Mouse (Mus musculus) neural tube, embryonic 14.5 days (tissue): Measurements from ENCODE around the gene Ap2a2. TPM values are rescaled to one million over a fixed set of nuclear protein-coding genes. Genes with fewer than 3 reads are reported as not detected.

Source experiments
- ATAC-seq: fragments of 200-750 bp; cut with Nextera tagmentation; 2 replicates; pipeline ENCODE4 v1.8.0; 2017; ENCODE audit warnings: low read depth, mild to moderate bottlenecking, moderate TSS enrichment, moderate library complexity
- H3K27ac ChIP-seq: fragments of 300-500 bp; sonication (generic); 2 replicates; pipeline ENCODE4 v1.5.1; 2014; ENCODE audit warnings: low read depth, mild to moderate bottlenecking, control low read depth, low read length, moderate library complexity, mixed read lengths
- H3K27me3 ChIP-seq: fragments of 300-500 bp; sonication (generic); 2 replicates; pipeline ENCODE4 v1.6.1; 2014; ENCODE audit warnings: low read length; ENCODE audit not compliant: control insufficient read depth, insufficient read depth
- H3K36me3 ChIP-seq: fragments of 300-500 bp; sonication (generic); 2 replicates; pipeline ENCODE4 v1.6.1; 2014; ENCODE audit warnings: low read length, mixed read lengths; ENCODE audit not compliant: control insufficient read depth, insufficient read depth
- H3K4me1 ChIP-seq: fragments of 300-500 bp; sonication (generic); 2 replicates; pipeline ENCODE4 v1.6.1; 2014; ENCODE audit warnings: low read length; ENCODE audit not compliant: control insufficient read depth, insufficient read depth
- H3K4me2 ChIP-seq: fragments of 300-500 bp; sonication (generic); 2 replicates; pipeline ENCODE4 v1.6.1; 2014; ENCODE audit warnings: mild to moderate bottlenecking, low read depth, low read length, control low read depth
- H3K4me3 ChIP-seq: fragments of 300-500 bp; sonication (generic); 2 replicates; pipeline ENCODE4 v1.5.1; 2014; ENCODE audit warnings: low read depth, low read length, control low read depth, mixed read lengths
- H3K9ac ChIP-seq: fragments of 300-500 bp; sonication (generic); replicated peaks from 2 replicates; pipeline ENCODE4 v1.6.1; 2014; ENCODE audit warnings: low read depth, mild to moderate bottlenecking, control low read depth, low read length, mixed read lengths
- H3K9me3 ChIP-seq: fragments of 300-500 bp; sonication (generic); 2 replicates; pipeline ENCODE4 v1.6.1; 2016; ENCODE audit warnings: low read length; ENCODE audit not compliant: control insufficient read depth
- WGBS: fragments of 180-500 bp; shearing (Covaris S2); extraction: QIAGEN DNeasy Blood & Tissue Kit; methylation state at CpG from one replicate; pipeline ENCODE4 v1.1.7; 2014; 5-methylcytosine and 5-hydroxymethylcytosine counted together
- polyA plus RNA-seq: library from polyadenylated mRNA; unstranded; fragments of >200 nt; fragmentation: Nextera tagmentation; extraction: Ambion mirVana; gene quantifications from 2 replicates; pipeline ENCODE4 v1.2.1, GENCODE M21; 2014

Ap2a2 gene
- polyA plus RNA-seq, 1 experiment from 2014 or later = 98.5 TPM

DNA sequence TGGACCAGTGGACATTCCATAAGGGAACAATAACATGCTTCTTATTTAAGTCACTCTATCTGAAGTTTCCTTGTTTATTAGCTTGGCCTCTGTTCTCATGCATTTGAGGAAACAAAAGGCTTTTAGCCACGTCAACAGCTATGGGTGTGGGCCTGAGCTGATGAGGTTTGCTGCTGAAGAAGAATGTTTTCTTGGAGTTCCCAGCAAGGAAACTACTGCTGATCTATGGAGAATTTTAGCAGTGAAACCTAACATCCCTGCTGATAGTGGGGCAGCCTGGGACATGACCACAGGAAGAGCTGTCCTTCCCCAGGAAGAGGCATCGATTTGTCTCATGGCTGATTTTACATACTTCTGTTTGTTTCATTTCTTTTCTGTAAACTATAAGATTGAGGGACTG lies 11.5 kb upstream of the Ap2a2 start:
- no peak overlapping the region for H3K4me3 ChIP-seq
- ATAC-seq = no peak
- WGBS = 82% methylated on average over 2 of the region's 2 CpGs
- no peaks in the 10 kb centered on the region for H3K36me3 ChIP-seq
- no peaks in the 10 kb centered on the region for H3K9me3 ChIP-seq
- no peak overlapping the region for H3K4me2 ChIP-seq
- H3K4me1 ChIP-seq = no peaks in the 10 kb centered on the region
- H3K9ac ChIP-seq = no peak overlapping the region
- H3K27ac ChIP-seq = no peak overlapping the region
- no peaks in the 10 kb centered on the region for H3K27me3 ChIP-seq

- Histone ChIP-seq H3K9ac (no peak overlapping the region), H3K4me1 (peaks cover 3% of the 10 kb centered on the region)
- 73% methylated on average over 4 of the region's 4 CpGs for WGBS
Measured at GRCm38 (mm10) chr7:141558329-141558776, 3.6 kb upstream of the Ap2a2 start.

GRCm38 (mm10) chr7:141558946-141559345 lies 3.0 kb upstream of the Ap2a2 start:
- H3K4me2 ChIP-seq = no peak overlapping the region
- H3K36me3 ChIP-seq = no peaks in the 10 kb centered on the region
- no peak overlapping the region for H3K27ac ChIP-seq
- no peak for ATAC-seq
- H3K4me1 ChIP-seq = peaks cover 8% of the 10 kb centered on the region
- H3K9ac ChIP-seq = no peak overlapping the region
- H3K4me3 ChIP-seq = no peak overlapping the region
- H3K27me3 ChIP-seq = no peaks in the 10 kb centered on the region; the same call in 1 of the 2 replicates
- no peaks in the 10 kb centered on the region for H3K9me3 ChIP-seq

More at GRCm38 (mm10) chr7:141558329-141558776, 3.6 kb upstream of the Ap2a2 start:
- H3K27ac ChIP-seq = no peak overlapping the region
- no peak for ATAC-seq
- no peaks in the 10 kb centered on the region for H3K36me3 ChIP-seq
- H3K4me2 ChIP-seq = no peak overlapping the region
- no peaks in the 10 kb centered on the region for H3K9me3 ChIP-seq
- H3K4me3 ChIP-seq = no peak overlapping the region
- no peaks in the 10 kb centered on the region; the same call in 1 of the 2 replicates for H3K27me3 ChIP-seq

DNA sequence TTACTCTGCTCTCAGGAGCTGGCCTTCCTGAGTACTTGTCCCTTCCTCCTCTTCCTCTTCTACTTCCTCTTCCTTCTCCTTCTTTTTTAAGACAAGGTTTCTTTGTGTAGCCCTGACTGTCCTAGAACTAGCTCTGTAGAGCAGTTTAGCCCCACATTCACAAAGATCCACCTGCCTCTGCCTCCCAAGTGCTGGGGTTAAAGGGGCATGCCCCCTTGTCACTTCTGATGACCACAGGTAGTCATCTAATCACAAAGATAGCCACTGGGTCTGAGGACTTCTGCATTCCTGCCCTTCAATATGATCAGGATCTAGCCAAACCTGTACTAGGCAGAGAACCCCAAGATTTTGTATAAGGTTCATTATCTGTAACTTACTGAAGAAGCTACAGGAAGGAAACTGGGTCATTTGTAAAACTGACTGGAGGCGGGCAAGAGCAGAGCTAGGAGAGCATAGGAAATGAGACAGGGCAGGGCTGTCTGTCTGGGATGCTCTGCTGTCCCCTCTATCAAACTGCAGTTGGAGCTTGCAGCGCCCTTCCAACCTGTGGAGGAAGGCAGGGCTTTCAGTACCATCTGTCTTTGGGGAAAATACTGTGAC lies 2.1 kb upstream of the Ap2a2 start:
- H3K9ac ChIP-seq = no peak overlapping the region

GRCm38 (mm10) chr7:141560471-141560870 lies 1.5 kb upstream of the Ap2a2 start:
- ATAC-seq = no peak
- no peaks in the 10 kb centered on the region for H3K36me3 ChIP-seq
- no peak overlapping the region for H3K4me2 ChIP-seq
- no peaks in the 10 kb centered on the region for H3K9me3 ChIP-seq
- H3K27ac ChIP-seq = no peak overlapping the region
- H3K27me3 ChIP-seq = no peaks in the 10 kb centered on the region; the same call in 1 of the 2 replicates
- no peak overlapping the region for H3K4me3 ChIP-seq
- peaks cover 18% of the 10 kb centered on the region for H3K4me1 ChIP-seq
- 86% methylated on average over 4 of the region's 4 CpGs for WGBS
- no peak overlapping the region for H3K9ac ChIP-seq

More for the DNA sequence above, 2.1 kb upstream of the Ap2a2 start:
- Histone ChIP-seq H3K4me1 (peaks cover 15% of the 10 kb centered on the region), H3K4me2 (no peak overlapping the region), H3K27ac (no peak overlapping the region), H3K27me3 (no peaks in the 10 kb centered on the region; the same call in 1 of the 2 replicates), H3K9me3 (no peaks in the 10 kb centered on the region), H3K36me3 (no peaks in the 10 kb centered on the region), H3K4me3 (no peak overlapping the region)
- ATAC-seq = no peak
- 86% methylated on average over 2 of the region's 2 CpGs for WGBS

GRCm38 (mm10) chr7:141562421-141562851 lies 463 bp downstream of the Ap2a2 start:
- Histone ChIP-seq H3K4me2 (peak overlapping the region; percentile 49), H3K36me3 (no peaks in the 10 kb centered on the region), H3K9me3 (no peaks in the 10 kb centered on the region), H3K4me3 (peak overlapping the region; percentile 100), H3K9ac (peak overlapping the region; percentile 95), H3K27ac (peak overlapping the region; percentile 85), H3K27me3 (no peaks in the 10 kb centered on the region; the same call in 1 of the 2 replicates), H3K4me1 (peaks cover 20% of the 10 kb centered on the region)
- under 1% methylated on average over 33 of the region's 33 CpGs for WGBS
- peak; percentile 62 for ATAC-seq

- WGBS = 1% methylated on average over 21 of the region's 21 CpGs
- peak overlapping the region; percentile 85; the same call in 1 of the 2 replicates for H3K27ac ChIP-seq
Measured at GRCm38 (mm10) chr7:141562852-141563427, 967 bp downstream of the Ap2a2 start.

DNA sequence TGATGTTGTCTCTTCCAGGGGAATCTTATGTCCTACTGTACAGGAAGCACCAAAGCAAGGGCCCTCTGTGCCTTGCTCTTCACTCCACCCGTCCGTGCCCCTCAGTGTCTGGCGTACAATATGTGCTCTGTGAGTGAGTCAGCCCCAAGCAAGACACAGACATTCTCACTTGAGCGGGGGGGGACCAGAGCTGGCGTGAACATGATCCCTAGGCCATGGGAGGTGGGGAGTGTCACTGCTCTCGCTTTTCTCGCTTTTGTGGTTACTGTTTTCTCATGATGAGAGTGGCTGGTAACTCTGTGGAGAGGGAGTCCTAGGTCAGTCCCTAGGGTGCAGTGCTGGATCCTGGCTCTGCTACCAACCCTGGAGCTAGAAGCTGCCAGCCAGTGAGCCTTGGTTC lies 2.6 kb downstream of the Ap2a2 start:
- Histone ChIP-seq H3K4me2 (no peak overlapping the region), H3K36me3 (no peaks in the 10 kb centered on the region), H3K9ac (no peak overlapping the region), H3K27me3 (no peaks in the 10 kb centered on the region; the same call in 1 of the 2 replicates), H3K4me3 (no peak overlapping the region), H3K9me3 (no peaks in the 10 kb centered on the region), H3K4me1 (peaks cover 21% of the 10 kb centered on the region), H3K27ac (no peak overlapping the region)
- WGBS = 76% methylated on average over 7 of the region's 7 CpGs
- no peak for ATAC-seq

More at GRCm38 (mm10) chr7:141562852-141563427, 967 bp downstream of the Ap2a2 start:
- ATAC-seq = peak; percentile 29
- no peaks in the 10 kb centered on the region for H3K9me3 ChIP-seq
- H3K36me3 ChIP-seq = no peaks in the 10 kb centered on the region
- peak overlapping the region; percentile 100 for H3K4me3 ChIP-seq
- peak overlapping the region; percentile 49 for H3K4me2 ChIP-seq
- peak overlapping the region; percentile 95 for H3K9ac ChIP-seq
- H3K27me3 ChIP-seq = no peaks in the 10 kb centered on the region; the same call in 1 of the 2 replicates
- H3K4me1 ChIP-seq = peaks cover 21% of the 10 kb centered on the region

DNA sequence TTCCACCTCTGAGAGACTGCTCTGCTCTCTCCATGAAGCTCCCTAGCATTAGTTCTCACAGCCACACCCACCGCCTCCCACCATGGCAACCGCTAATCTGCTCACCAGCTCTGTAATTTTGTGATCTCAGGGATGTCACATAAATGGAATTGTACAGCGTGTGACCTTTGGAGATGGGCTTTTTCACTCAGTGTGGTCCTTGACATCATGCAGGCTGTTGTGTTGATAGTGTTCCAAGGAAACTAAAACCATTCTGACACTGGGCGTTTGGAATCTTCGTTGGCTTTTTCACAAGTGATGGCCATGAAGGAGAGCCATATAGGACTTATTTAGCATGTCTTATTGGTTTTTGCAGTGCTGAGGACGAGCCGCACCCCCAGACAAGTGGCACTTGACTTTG lies 4.6 kb downstream of the Ap2a2 start:
- Histone ChIP-seq H3K4me2 (no peak overlapping the region), H3K4me3 (no peak overlapping the region), H3K27me3 (no peaks in the 10 kb centered on the region; the same call in 1 of the 2 replicates), H3K4me1 (peaks cover 21% of the 10 kb centered on the region), H3K36me3 (no peaks in the 10 kb centered on the region), H3K9me3 (no peaks in the 10 kb centered on the region), H3K9ac (no peak overlapping the region), H3K27ac (no peak overlapping the region)
- 83% methylated on average over 7 of the region's 7 CpGs for WGBS
- ATAC-seq = no peak
